Mouse (Mus musculus) B cell, adult 62 days (primary cell): ENCODE measurements around the gene Sf3b6. TPM values are rescaled to one million over a fixed set of nuclear protein-coding genes. Genes with fewer than 3 reads are reported as not detected.

ENCODE experiments used
- total RNA-seq: library from RNA; stranded (reverse); gene quantifications from 4 replicates; pipeline ENCODE4 v1.2.4, GENCODE M21; 2023

Gene Sf3b6
- 113 to 135 TPM (median 126 TPM) in 4 replicates for total RNA-seq

GRCm38 (mm10) chr12:4817361-4818101 is at the start of gene Sf3b6:
Gene Sf3b6, plus strand, starts transcription at chr12:4817544.

GRCm38 (mm10) chr12:4768492-4769332 is 48.6 kb upstream of the Sf3b6 start, which contains the start of the genes Pfn4 and Fam228b:
Gene Pfn4, plus strand, starts transcription at chr12:4769022.
Gene Fam228b, minus strand, starts transcription at chr12:4769267.

GRCm38 (mm10) chr12:4841392-4841887 is 24.1 kb downstream of the Sf3b6 start, which contains the start of gene Fkbp1b:
Gene Fkbp1b, minus strand, starts transcription at chr12:4841591.

GRCm38 (mm10) chr12:4842890-4843597 is 25.7 kb downstream of the Sf3b6 start, which contains the start of gene Wdcp:
Gene Wdcp, plus strand, starts transcription at chr12:4843303.

GRCm38 (mm10) chr12:4874161-4874927 is 57.0 kb downstream of the Sf3b6 start, which contains the start of gene Mfsd2b:
Gene Mfsd2b, minus strand, starts transcription at chr12:4874359.

Other genes starting within 250 kb of the Sf3b6 start
- gene Itsn2, start 224.9 kb upstream of the Sf3b6 start, total RNA-seq, result 359 to 373 TPM (median 364 TPM) in 4 replicates
- not detected in 4 replicates for gene Gm3625, start 224.6 kb upstream of the Sf3b6 start, total RNA-seq
- 0.42 TPM in 1 of 4 replicates, not detected in the others for gene Fam228a, start 79.1 kb upstream of the Sf3b6 start, total RNA-seq
- gene Pfn4, start 48.5 kb upstream of the Sf3b6 start, total RNA-seq, result 1.0 to 2.0 TPM (median 1.8 TPM) in 4 replicates
- 3.8 to 11.4 TPM (median 9.1 TPM) in 4 replicates for gene Fam228b, start 48.3 kb upstream of the Sf3b6 start, total RNA-seq
- not detected in 4 replicates for gene Fkbp1b, start 24.0 kb downstream of the Sf3b6 start, total RNA-seq
- gene Wdcp, start 25.8 kb downstream of the Sf3b6 start, total RNA-seq, result 12.5 to 16.5 TPM (median 15.7 TPM) in 4 replicates
- 2.3 to 3.3 TPM (median 2.5 TPM) in 4 replicates for gene Mfsd2b, start 56.8 kb downstream of the Sf3b6 start, total RNA-seq
- 27.9 to 32.3 TPM (median 30.5 TPM) in 4 replicates for gene Ubxn2a, start 90.2 kb downstream of the Sf3b6 start, total RNA-seq
- gene Atad2b, start 99.8 kb downstream of the Sf3b6 start, total RNA-seq, result 79.1 to 88.1 TPM (median 83.0 TPM) in 4 replicates